Mouse (Mus musculus) layer of hippocampus, adult 2 months (tissue): Measurements from ENCODE around the gene Lrrc66. TPM values are rescaled to one million over a fixed set of nuclear protein-coding genes. Genes with fewer than 3 reads are reported as not detected.

Experiments
- DNase-seq, 2 experiments: peaks; one replicate each; pipeline ENCODE4 v3.0.0; 2022; ENCODE audit warnings: low spot score in 2 of 2
- H3K27ac ChIP-seq: fragments of 200-600 bp; 2 replicates; pipeline ENCODE4 v1.8.1; 2022
- H3K4me3 ChIP-seq: fragments of 200-600 bp; 2 replicates; pipeline ENCODE4 v1.8.1; 2022; ENCODE audit warnings: mild to moderate bottlenecking
- CTCF ChIP-seq: fragments of 200-600 bp; conservative IDR thresholded peaks from 2 replicates; pipeline ENCODE4 v1.8.1; 2022; ENCODE audit warnings: antibody characterized with exemption, mild to moderate bottlenecking, moderate library complexity
- long read RNA-seq, 2 experiments: library from polyadenylated mRNA; stranded (forward); transcript quantifications; one replicate each; pipeline ENCODE4 v2.0.0; 2021; ENCODE audit warnings: borderline mapping rate in 2 of 2
- total RNA-seq, 2 experiments: library from RNA; stranded (reverse); gene quantifications; 2 replicates each; pipeline ENCODE4 v1.2.3; 2021

The Lrrc66 gene
- not detected for total RNA-seq
- long read RNA-seq, experiment 1: 0 reads
- long read RNA-seq, experiment 2: 0 reads

DNA sequence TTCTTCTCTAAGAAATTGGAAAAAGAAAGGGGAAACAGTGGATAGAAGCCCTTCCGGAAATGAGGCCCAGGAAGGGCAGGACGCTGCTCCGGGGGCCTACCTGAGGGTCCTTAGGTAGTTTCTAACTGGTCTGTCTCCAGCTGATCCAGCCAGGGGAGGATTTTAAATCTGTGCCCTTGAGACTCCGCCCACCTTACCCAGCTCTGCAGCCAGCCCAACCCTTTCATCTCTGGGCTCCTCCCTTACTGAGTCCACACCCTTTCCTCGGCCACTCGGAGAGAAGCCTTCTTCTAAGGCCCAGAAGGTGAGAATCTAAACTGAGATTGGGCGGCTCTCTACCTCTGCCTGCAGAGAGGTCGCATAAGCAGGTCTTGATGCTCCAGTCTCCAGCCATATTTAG lies at the start of gene Lrrc66:
Lrrc66 (minus strand) TSS at position 236 of the 400 bp plus-strand sequence.
- H3K27ac ChIP-seq: no peak within 1 kb of the TSS
- TF ChIP-seq CTCF: no peak
- DNase-seq: no peak
- H3K4me3 ChIP-seq: no peak within 1 kb of the TSS

DNA sequence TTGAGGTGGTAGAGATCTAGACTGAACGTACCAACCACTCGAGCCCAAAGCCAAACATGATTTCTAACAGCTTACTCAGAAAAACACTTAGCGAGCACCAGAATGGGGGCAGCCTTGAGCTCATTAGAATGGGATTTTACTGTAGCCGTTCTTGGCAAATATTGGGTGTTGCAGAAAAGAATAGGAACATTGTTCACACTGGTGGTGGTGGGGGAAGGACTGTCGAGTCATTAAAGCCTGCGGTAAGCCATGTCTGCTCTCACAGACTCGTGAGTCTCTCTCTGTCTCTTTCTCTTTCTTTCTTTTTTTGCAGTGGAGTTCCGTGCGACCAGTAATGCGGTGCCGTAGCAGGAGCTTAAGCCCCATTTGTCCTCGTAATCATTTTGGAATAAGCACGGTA lies 44.3 kb upstream of the Lrrc66 start:
- TF ChIP-seq CTCF: peak; percentile 34
- Histone ChIP-seq H3K4me3 (peak overlapping the region; percentile 56), H3K27ac (peak overlapping the region; percentile 80)
- peak; percentile 43 to 55 for DNase-seq

DNA sequence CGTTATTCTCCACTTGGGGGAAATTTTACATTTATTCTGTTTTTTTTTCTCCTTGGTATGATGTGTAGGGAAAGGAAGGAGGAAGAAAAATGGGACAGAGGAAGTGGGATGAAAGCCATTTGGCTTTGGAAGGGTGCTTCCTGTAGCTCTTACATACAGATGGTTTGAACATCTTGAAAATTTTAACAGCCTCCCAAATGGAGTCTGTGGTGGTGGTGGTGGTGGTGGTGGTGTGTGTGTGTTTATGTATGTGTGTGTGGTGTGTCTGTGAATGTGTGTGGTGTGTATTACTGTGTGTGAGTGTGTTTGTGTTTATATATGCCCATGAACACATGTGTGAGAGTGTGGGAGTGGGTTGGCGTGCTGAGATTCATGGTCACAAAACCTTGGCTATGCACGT lies 43.3 kb upstream of the Lrrc66 start:
- Histone ChIP-seq H3K27ac (no peak overlapping the region), H3K4me3 (no peak overlapping the region)
- no peak for DNase-seq
- no peak for TF ChIP-seq CTCF

DNA sequence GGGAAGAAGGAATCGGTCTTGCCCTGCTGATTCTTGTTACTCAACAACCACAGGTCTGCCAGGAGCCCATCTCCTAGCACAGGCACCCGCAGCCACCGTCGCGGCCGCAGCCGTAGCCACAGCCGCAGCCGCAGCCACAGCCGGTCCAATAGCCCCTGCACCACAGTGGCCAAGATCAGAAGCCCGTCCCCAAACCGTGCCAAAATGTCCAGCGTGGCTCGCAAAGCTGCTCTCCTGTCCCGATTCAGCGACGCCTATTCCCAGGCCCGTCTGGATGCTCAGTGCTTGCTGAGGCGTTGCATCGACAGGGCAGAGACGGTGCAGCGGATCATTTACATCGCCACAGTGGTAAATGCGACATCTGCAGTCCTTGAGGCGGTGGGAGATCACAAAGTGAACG lies 37.1 kb upstream of the Lrrc66 start:
- no peak for TF ChIP-seq CTCF
- H3K27ac ChIP-seq: no peak overlapping the region
- DNase-seq: no peak
- no peak overlapping the region for H3K4me3 ChIP-seq

DNA sequence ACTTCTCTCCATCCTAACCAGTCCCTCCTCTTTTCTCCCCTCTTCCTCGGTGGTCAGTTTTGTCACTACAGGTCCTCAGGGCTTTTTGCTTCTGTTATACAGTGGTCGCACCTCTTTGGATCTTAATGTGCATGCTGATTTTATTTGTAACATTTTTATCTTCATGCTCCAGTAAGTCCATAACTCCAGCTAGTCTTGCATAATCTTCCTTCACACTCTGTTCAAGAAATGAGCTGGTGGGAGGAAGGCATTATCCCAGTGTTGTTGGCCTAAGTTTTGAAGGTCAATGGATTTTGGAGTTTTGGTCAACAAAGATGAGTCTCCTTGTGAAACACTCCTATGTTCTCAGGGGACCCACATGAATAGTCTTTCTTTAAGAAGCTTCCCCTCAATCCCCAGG lies 35.6 kb upstream of the Lrrc66 start:
- no peak for TF ChIP-seq CTCF
- DNase-seq: no peak
- no peak overlapping the region for H3K27ac ChIP-seq
- H3K4me3 ChIP-seq: no peak overlapping the region

DNA sequence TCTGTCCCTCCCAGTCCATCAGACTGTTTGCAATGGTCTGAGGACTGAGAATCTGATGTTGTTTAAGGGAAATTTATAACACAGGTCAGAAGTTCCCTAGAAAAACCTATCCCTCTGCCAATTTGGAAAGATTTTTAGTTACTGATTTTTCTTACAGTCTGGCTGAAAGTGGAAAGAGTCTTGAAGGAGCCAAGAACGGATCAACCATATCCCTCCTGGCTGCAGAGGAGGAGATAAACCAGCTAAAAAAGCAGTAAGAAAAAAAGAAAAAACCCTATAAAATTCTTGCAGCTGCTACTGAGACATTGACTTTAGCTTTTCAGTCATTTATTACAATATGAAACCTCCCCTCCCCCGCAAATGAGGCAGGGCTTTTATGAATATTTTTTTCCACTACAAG lies 34.4 kb upstream of the Lrrc66 start:
- no peak for TF ChIP-seq CTCF
- H3K4me3 ChIP-seq: no peak overlapping the region
- H3K27ac ChIP-seq: no peak overlapping the region
- DNase-seq: no peak

DNA sequence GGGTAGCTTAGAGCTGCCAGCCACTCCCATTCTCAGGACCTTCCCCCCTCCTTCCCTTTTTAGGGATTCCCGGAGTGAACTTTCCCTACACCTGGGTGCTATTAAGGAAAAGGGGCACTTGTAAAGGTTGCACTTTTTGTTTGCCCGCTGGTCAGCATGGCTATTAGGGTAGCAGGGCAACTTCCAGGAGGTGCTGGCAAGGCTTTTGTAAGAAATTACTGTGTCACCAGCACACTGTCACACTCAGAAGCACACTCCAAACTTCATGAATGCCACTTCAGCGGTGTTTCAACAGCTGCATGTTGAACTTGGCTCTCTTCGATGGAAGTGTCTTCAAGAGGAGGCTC lies 19.5 kb upstream of the Lrrc66 start:
- no peak for DNase-seq
- Histone ChIP-seq H3K27ac (no peak overlapping the region), H3K4me3 (peak overlapping the region; percentile 41; the same call in 1 of the 2 replicates)
- TF ChIP-seq CTCF: no peak

DNA sequence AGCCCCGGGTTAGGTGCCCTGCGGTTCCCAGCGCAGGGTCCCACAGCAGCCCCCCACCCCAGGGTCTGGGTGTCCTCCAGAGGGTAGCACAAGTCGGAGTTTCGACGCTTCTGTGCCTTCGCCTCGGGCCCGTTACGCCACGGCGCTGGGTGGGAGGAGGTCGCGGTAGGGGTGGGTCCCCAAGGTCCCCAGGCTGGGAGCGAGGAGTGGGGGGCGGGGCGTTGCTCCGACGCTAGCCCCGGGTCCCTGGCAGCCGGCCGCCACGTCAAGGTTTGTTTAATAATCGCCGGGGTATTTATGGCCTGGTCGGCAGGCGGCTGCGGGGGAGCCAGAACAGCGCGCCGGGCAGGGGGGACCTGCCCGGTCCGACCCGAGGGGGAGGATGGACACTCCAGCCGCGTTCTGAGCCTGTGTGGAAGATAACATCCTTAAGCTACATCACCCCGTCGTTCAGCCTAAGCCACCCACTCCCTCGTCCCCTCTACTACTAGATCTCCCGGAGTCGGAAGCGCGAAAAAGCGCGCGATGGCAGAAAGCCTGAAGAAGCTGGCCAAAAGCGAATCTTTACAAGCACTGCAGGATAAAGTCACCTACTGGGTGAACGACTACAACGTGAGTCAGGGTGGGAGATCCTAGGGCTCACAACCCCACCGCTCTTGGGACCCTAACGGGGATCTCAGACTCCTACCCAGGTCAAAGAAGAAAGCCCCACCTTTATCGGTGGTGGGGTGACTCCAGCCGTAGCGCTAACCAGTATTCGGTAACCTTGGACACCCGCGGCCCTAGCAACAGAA lies 18.9 kb upstream of the Lrrc66 start, which contains the start of gene Spata18:
Spata18 (plus strand) TSS at position 319 of the 794 bp plus-strand sequence.
- Histone ChIP-seq H3K4me3 (peak within 1 kb of the TSS; percentile 41), H3K27ac (no peak within 1 kb of the TSS)
- no peak for DNase-seq
- no peak for TF ChIP-seq CTCF

DNA sequence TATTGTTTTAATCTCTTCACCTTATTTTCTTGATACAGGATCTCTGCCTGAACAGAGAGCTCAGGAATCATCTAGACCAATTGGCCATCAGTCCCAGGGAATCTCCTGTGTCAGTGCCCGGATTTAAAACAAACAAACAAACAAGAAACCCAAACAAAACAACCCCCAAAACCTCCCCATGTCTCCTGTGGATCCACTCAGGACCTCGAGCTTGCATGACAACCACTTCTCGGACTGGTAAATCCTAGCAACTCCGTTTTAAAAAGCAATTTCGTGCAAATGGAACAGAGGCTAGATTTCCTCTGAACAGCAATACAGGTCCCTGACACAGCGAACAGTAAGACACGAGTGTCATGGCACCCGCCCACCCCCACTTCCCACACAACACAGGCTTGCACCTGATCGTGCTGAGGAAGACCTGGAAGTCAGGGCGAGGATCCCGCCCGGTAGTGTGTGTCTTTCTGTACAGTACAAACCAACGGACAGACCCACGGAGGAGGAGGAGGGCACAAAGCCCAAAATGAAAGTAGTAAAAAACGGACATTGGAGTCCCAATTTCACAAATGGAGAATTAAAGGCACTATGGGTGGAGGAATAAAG lies 18.1 kb upstream of the Lrrc66 start:
- peak overlapping the region; percentile 41 for H3K4me3 ChIP-seq
- no peak for DNase-seq
- no peak for TF ChIP-seq CTCF
- H3K27ac ChIP-seq: no peak overlapping the region

DNA sequence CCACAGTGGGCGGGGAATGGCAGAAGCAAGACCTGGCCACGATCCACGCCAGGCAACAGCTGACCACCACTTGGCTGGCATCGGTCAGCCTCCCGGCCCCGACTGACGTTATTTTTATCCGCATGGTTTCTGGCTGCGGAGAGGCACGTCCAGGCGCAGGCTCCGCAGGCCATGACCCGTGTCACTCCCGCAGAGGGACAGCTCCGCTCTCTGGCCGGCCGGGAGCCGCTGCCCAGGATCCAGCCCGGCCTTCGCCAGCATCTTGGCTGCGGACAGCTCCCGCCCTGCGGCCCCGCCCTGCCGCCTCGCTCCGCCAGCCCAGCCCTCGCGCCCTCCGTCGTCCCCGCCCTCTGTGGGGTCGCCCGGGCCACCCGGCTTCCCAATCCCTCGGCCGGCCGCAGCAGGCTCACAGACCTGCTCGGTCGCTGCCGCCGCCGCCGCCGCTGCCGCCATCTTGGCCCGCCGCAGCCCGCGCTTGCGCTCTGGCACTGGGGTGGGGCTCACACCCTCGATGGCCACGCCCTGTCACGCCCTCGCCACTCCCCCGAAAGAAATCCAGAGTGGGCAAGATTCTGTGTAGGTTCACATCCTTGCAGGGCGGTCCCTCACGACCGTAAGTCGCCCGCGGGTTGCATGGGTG lies 15.1 kb upstream of the Lrrc66 start, which contains the start of gene Sgcb:
Sgcb (minus strand) TSS at position 530 of the 640 bp plus-strand sequence.
- Histone ChIP-seq H3K27ac (peak within 1 kb of the TSS; percentile 95), H3K4me3 (peak within 1 kb of the TSS; percentile 96)
- DNase-seq: peak; percentile 84 to 87
- TF ChIP-seq CTCF: no peak

DNA sequence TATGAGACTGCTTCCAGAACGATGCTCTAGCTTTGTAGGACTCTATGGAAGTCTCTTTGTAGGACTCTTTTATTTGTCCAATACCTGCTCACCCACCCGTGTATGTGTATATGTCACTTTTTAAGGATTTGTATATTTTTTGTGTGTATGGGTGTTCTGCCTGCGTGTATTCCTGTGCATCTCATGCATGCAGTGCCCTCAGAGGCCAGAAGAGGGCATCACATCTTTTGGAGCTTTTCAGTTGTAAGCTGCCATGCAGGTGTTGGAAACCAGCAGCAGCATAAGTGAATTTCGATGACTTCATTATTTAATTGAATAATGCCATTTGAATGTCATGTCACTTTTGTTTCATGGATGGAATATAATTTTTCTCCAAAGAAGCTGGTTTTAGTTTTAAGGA lies 9.8 kb upstream of the Lrrc66 start:
- no peak overlapping the region for H3K4me3 ChIP-seq
- DNase-seq: no peak
- H3K27ac ChIP-seq: no peak overlapping the region
- TF ChIP-seq CTCF: peak; percentile 78

DNA sequence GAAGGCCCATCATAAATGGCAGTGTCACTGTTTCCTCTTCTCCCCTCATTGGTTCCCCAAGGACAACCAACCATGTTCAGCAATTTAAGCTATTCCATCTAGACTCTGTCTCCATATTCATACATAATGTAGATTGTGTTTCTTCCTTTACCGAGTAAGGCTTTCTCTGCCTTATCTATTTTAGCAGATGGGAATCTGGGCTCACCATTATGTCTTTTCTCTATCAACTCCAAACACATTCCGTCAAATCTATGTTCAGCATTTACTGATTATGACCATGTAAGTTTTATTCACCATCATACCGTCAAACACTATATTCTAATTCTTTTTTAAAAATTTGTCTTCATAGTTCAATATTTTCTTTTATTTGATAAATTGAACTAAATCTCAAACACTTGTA lies 8.7 kb upstream of the Lrrc66 start:
- TF ChIP-seq CTCF: no peak
- DNase-seq: no peak

More for the DNA sequence above, 8.7 kb upstream of the Lrrc66 start:
- Histone ChIP-seq H3K4me3 (no peak overlapping the region), H3K27ac (no peak overlapping the region; the same call in 1 of the 2 replicates)
